Mouse (Mus musculus) kidney, adult 2 months (tissue): ENCODE results near the gene Cga.

Experiments used
- CTCF ChIP-seq: fragments of 200-500 bp; conservative IDR thresholded peaks from 2 replicates; pipeline ENCODE4 v1.5.1; 2011; ENCODE audit warnings: low read depth, mild to moderate bottlenecking, control low read depth, low read length, moderate library complexity, mixed read lengths; ENCODE audit not compliant: insufficient read depth, insufficient read length
- POLR2A ChIP-seq: fragments of 200-500 bp; IDR thresholded peaks from one replicate; pipeline ENCODE4 v1.6.1; 2011; ENCODE audit warnings: low read depth, low read length, control low read depth

DNA sequence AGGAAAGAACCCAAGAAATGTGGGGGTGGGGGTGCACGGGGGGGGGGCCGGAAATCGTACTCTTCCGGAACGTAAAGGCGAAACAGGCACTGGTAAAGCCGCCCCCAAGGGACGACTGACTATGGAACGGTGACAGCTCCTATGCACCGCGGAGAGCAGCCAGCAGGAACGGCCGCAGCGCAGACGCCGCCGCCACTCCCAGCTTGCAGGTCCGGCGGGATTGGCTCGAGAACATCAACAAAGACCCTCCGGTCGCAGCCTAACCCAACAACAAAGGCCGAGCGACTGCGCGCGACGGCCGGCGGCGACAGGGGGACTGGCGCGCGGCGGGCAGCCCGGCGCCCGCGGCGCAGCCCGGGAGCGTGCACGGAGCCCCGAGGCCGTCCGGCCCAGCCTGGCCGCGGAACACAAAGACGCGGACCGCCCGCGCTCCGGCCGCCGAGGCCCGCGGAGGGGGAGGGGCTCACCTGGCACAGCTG is 11.2 kb upstream of the Cga start:
- no peak for TF ChIP-seq POLR2A
- no peak for TF ChIP-seq CTCF
